Mouse (Mus musculus) right cerebral cortex, adult 2 months (tissue): ENCODE results near the gene 1700011L22Rik.

Experiments
- DNase-seq, 2 experiments: peaks; one replicate each; pipeline ENCODE4 v3.0.0; 2021 to 2022; ENCODE audit warnings: low spot score in 2 of 2

Gene 1700011L22Rik

GRCm38 (mm10) chr8:79248470-79248869, at the start of gene 1700011L22Rik:
1700011L22Rik (minus strand) TSS chr8:79248570.
- DNase-seq = no peak

GRCm38 (mm10) chr8:79297763-79298162, 49.4 kb upstream of the 1700011L22Rik start:
- DNase-seq = peak; percentile 76 to 78

GRCm38 (mm10) chr8:79295276-79296105, 47.1 kb upstream of the 1700011L22Rik start:
- DNase-seq = no peak

- peak; percentile 94 for DNase-seq
These were observed 46.4 kb upstream of the 1700011L22Rik start, which contains the start of gene Mmaa for GRCm38 (mm10) chr8:79294610-79295275. Mmaa (minus strand) TSS chr8:79294937.

GRCm38 (mm10) chr8:79293841-79294240, 45.5 kb upstream of the 1700011L22Rik start:
- DNase-seq = no peak

GRCm38 (mm10) chr8:79292712-79293264, 44.4 kb upstream of the 1700011L22Rik start:
- no peak for DNase-seq

- DNase-seq = no peak
These were observed 41.2 kb upstream of the 1700011L22Rik start for GRCm38 (mm10) chr8:79289592-79289991.

- no peak for DNase-seq
These were observed 40.3 kb upstream of the 1700011L22Rik start for GRCm38 (mm10) chr8:79288681-79289080.

- no peak for DNase-seq
These were observed 39.9 kb upstream of the 1700011L22Rik start for GRCm38 (mm10) chr8:79288250-79288649.

GRCm38 (mm10) chr8:79286424-79286823, 38.1 kb upstream of the 1700011L22Rik start:
- no peak for DNase-seq

- no peak for DNase-seq
These were observed 36.3 kb upstream of the 1700011L22Rik start for GRCm38 (mm10) chr8:79284626-79285025.

- DNase-seq = no peak
These were observed 33.1 kb upstream of the 1700011L22Rik start for GRCm38 (mm10) chr8:79281376-79281890.

- no peak for DNase-seq
These were observed 29.0 kb upstream of the 1700011L22Rik start for GRCm38 (mm10) chr8:79277264-79277870.

GRCm38 (mm10) chr8:79274940-79275339, 26.6 kb upstream of the 1700011L22Rik start:
- DNase-seq = no peak

- no peak for DNase-seq
These were observed 25.4 kb upstream of the 1700011L22Rik start for GRCm38 (mm10) chr8:79273776-79274175.

- DNase-seq = no peak
These were observed 24.3 kb upstream of the 1700011L22Rik start for GRCm38 (mm10) chr8:79272676-79273075.

- DNase-seq = no peak
These were observed 20.6 kb upstream of the 1700011L22Rik start for GRCm38 (mm10) chr8:79268921-79269320.

- no peak for DNase-seq
These were observed 13.6 kb upstream of the 1700011L22Rik start for GRCm38 (mm10) chr8:79261920-79262319.

GRCm38 (mm10) chr8:79256076-79256705, 7.8 kb upstream of the 1700011L22Rik start:
- peak in 1 of 2 experiments; percentile 15 for DNase-seq

- DNase-seq = no peak
These were observed 5.4 kb upstream of the 1700011L22Rik start for GRCm38 (mm10) chr8:79253742-79254141.

- DNase-seq = no peak
These were observed 4.9 kb downstream of the 1700011L22Rik start for GRCm38 (mm10) chr8:79243422-79243821.
